Mouse (Mus musculus) lung, adult 2 months (tissue): ENCODE measurements at regions not wholly inside any gene's neighbourhood (a gene's known extent, or its start where the extent isn't known, plus 50 kb on each side); places are given as distances from the start of the nearest gene placed in this dataset.

Source experiments
- DNase-seq: peaks from one replicate; pipeline ENCODE4 v3.0.0; 2022
- H3K4me1 ChIP-seq: fragments of 200-500 bp; 2 replicates; pipeline ENCODE4 v1.6.1; 2011; ENCODE audit warnings: low read length; ENCODE audit not compliant: control insufficient read depth, insufficient read depth
- H3K4me3 ChIP-seq: fragments of 200-500 bp; replicated peaks from 2 replicates; pipeline ENCODE3; 2011; ENCODE audit warnings: low read depth, mild to moderate bottlenecking, control low read depth, low read length; ENCODE audit errors: extremely low read depth
- CTCF ChIP-seq: fragments of 200-500 bp; IDR thresholded peaks from 2 replicates; pipeline ENCODE4 v1.5.1; 2011; ENCODE audit warnings: mild to moderate bottlenecking, low read length, control low read depth; ENCODE audit not compliant: insufficient read depth
- POLR2A ChIP-seq: fragments of 200-500 bp; IDR thresholded peaks from 2 replicates; pipeline ENCODE4 v1.6.1; 2011; ENCODE audit warnings: low read depth, mild to moderate bottlenecking, control low read depth, low read length, borderline replicate concordance; ENCODE audit errors: extremely low read depth
- WGBS: fragments of 180-500 bp; shearing (Covaris S2); methylation state at CpG from one replicate; pipeline ENCODE4 v1.1.7; 2018; 5-methylcytosine and 5-hydroxymethylcytosine counted together

DNA sequence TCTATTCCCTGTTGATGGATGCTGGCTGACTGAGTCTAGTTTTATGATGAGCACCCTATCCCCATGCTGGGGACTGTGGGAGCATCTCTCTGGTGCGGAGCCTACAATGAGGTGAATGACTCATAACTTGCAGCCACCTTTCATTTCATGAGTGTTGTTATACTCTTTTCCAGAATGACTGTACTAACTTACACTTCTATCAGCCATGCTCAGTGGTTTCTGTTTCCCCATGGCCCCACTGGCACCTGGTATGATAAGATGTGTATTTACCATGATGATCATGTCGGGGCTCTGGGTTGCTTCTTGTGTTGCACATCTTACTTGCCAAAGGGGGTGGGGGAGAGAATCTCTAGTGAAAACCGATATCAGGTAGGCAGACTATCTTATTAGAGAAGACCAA, 1317.2 kb upstream of the A1bg start:
- WGBS = 95% methylated on average over 3 of the region's 3 CpGs
- H3K4me1 ChIP-seq = no peaks in the 10 kb centered on the region
- H3K4me3 ChIP-seq = no peak overlapping the region
- no peak for DNase-seq
- TF ChIP-seq POLR2A (no peak), CTCF (no peak)

- TF ChIP-seq POLR2A = no peak
- TF ChIP-seq CTCF = no peak
Observed at GRCm38 (mm10) chr15:62238503-62239045, 1315.8 kb upstream of the A1bg start.

GRCm38 (mm10) chr15:62236056-62236455, 1313.2 kb upstream of the A1bg start:
- no peak for DNase-seq
- Histone ChIP-seq H3K4me1 (no peaks in the 10 kb centered on the region), H3K4me3 (no peak overlapping the region)
- TF ChIP-seq CTCF (no peak), POLR2A (no peak)
- 82% methylated on average over 2 of the region's 2 CpGs for WGBS

More at GRCm38 (mm10) chr15:62238503-62239045, 1315.8 kb upstream of the A1bg start:
- no peak overlapping the region for H3K4me3 ChIP-seq
- 72% methylated on average over 5 of the region's 5 CpGs for WGBS
- no peak for DNase-seq
- no peaks in the 10 kb centered on the region for H3K4me1 ChIP-seq

GRCm38 (mm10) chr15:62234182-62234760, 1311.5 kb upstream of the A1bg start:
- TF ChIP-seq CTCF (no peak), POLR2A (no peak)
- Histone ChIP-seq H3K4me3 (no peak overlapping the region), H3K4me1 (no peaks in the 10 kb centered on the region)
- DNase-seq = no peak
- WGBS = 96% methylated on average over 4 of the region's 4 CpGs

- WGBS = 81% methylated on average over 8 of the region's 8 CpGs
- no peak for TF ChIP-seq POLR2A
- TF ChIP-seq CTCF = no peak
- no peaks in the 10 kb centered on the region for H3K4me1 ChIP-seq
- no peak for DNase-seq
- H3K4me3 ChIP-seq = no peak overlapping the region
Observed at GRCm38 (mm10) chr15:62233154-62233553, 1310.3 kb upstream of the A1bg start.

GRCm38 (mm10) chr15:62231709-62232108, 1308.9 kb upstream of the A1bg start:
- Histone ChIP-seq H3K4me3 (no peak overlapping the region), H3K4me1 (no peaks in the 10 kb centered on the region)
- TF ChIP-seq POLR2A = no peak
- TF ChIP-seq CTCF = no peak
- WGBS = 89% methylated on average over 2 of the region's 2 CpGs
- DNase-seq = no peak

- TF ChIP-seq CTCF = no peak
- TF ChIP-seq POLR2A = no peak
- Histone ChIP-seq H3K4me3 (no peak overlapping the region), H3K4me1 (no peaks in the 10 kb centered on the region)
- no peak for DNase-seq
- WGBS = 86% methylated on average over 5 of the region's 5 CpGs
Observed at GRCm38 (mm10) chr15:62230773-62231172, 1308.0 kb upstream of the A1bg start.

GRCm38 (mm10) chr15:62229491-62230283, 1306.9 kb upstream of the A1bg start:
- WGBS = 68% methylated on average over 8 of the region's 8 CpGs
- DNase-seq = no peak
- no peak for TF ChIP-seq CTCF
- TF ChIP-seq POLR2A = no peak
- Histone ChIP-seq H3K4me1 (no peaks in the 10 kb centered on the region), H3K4me3 (no peak overlapping the region)

DNA sequence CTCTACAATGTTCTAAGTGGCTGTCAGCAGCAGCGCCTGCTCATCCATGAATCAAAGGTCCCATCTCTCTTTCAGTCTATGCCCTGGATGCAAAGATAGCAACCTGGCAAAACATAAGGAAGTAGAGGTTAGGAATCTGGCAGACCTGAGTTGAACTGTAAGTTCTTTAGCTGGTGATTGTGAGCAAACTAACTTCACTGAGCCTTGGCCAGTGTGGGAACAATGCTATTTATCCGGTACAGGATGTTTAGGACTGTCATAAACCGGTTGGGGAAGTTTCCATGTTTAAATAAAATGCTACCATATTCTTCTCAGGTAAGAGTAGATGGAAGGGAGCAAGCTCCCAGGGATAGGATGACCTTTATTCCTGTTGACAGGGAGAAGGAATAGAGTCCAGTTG, 1306.2 kb upstream of the A1bg start:
- Histone ChIP-seq H3K4me1 (no peaks in the 10 kb centered on the region), H3K4me3 (no peak overlapping the region)
- DNase-seq = no peak
- 66% methylated on average over 3 of the region's 3 CpGs for WGBS
- TF ChIP-seq POLR2A (no peak), CTCF (no peak)

- TF ChIP-seq POLR2A (no peak), CTCF (no peak)
- no peak for DNase-seq
- Histone ChIP-seq H3K4me1 (no peaks in the 10 kb centered on the region), H3K4me3 (no peak overlapping the region)
Observed at GRCm38 (mm10) chr15:62224798-62225197, 1302.0 kb upstream of the A1bg start.
